ENCODE assay signal across 8 mouse cellular contexts in the genomic region with DNA sequence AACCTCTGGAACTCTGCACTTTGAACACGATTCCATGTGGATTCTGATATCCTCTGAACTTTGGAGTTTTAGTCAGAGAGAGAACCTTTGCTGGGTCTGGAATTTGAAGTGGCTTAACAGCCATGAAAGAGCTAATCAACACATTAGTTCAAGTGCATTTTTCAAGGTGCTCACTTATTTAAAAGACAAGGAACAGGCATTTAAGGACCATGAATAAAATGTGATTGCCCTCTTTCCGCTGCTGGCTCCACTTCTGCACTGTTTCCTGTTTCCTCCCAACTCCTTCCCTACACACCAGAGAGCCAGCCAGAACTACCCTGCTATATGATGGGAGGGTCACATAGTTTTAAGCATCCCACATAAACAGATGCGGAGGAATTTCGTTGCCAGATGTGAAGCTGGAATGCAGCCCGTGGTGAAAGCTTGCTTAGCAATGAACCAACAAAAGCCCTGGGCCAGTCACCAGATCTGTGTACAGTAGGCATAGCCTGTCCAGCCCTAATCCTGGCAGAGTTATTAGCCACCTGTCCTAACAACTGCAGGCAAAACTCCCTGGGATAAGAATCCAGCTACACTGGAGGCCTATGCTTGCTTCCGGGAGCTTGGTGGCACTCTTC. TPM values are rescaled to one million over a fixed set of nuclear protein-coding genes. Genes with fewer than 3 reads are reported as not detected.
DNase-seq lines count a peak whose midpoint lies in the region; ATAC-seq and TF ChIP-seq lines count a peak whose summit lies in the region.

No protein-coding gene starts in this region.

- no peak overlapping the region for H3K4me3 ChIP-seq in heart, embryonic 11.5 days (ENCODE audit: low read depth, low read length)
- no peak overlapping the region for H3K4me3 ChIP-seq in heart, postnatal 0 days (ENCODE audit: low read depth, low read length)
- H3K4me3 ChIP-seq in forebrain, embryonic 12.5 days (replicated peaks): no peak overlapping the region
- no peak overlapping the region for H3K4me3 ChIP-seq in hindbrain, embryonic 10.5 days

- no peaks in the 10 kb centered on the region for H3K9me3 ChIP-seq in heart, embryonic 11.5 days (replicated peaks; ENCODE audit: control insufficient read depth, low read length)
- no peaks in the 10 kb centered on the region for H3K9me3 ChIP-seq in heart, postnatal 0 days (replicated peaks; ENCODE audit: control insufficient read depth, low read length)
- H3K9me3 ChIP-seq in forebrain, embryonic 12.5 days: no peaks in the 10 kb centered on the region
- H3K9me3 ChIP-seq in hindbrain, embryonic 10.5 days: 0 out of 2 replicates have a peak, but pooled peaks cover 2% of the 10 kb centered on the region

- WGBS in heart, embryonic 11.5 days (ENCODE audit: insufficient replicate concordance): 72% methylated on average over 6 of the region's 6 CpGs
- WGBS in heart, postnatal 0 days: 43% methylated on average over 6 of the region's 6 CpGs
- WGBS in forebrain, embryonic 12.5 days: 86% methylated on average over 6 of the region's 6 CpGs
- whole genome bisulfite sequencing in hindbrain, embryonic 10.5 days: 85% methylated on average over 6 of the region's 6 CpGs

- peaks cover 18% of the 10 kb centered on the region for H3K36me3 ChIP-seq in heart, embryonic 11.5 days (ENCODE audit: control insufficient read depth, insufficient read depth, low read length)
- peaks cover 30% of the 10 kb centered on the region for H3K36me3 ChIP-seq in heart, postnatal 0 days (replicated peaks; ENCODE audit: control insufficient read depth, insufficient read depth, low read length)
- peaks cover 64% of the 10 kb centered on the region for H3K36me3 ChIP-seq in forebrain, embryonic 12.5 days (replicated peaks)
- H3K36me3 ChIP-seq in hindbrain, embryonic 10.5 days: peaks cover 86% of the 10 kb centered on the region

- no peak overlapping the region for H3K9ac ChIP-seq in heart, embryonic 11.5 days (ENCODE audit: low read depth, low read length)
- no peak overlapping the region for H3K9ac ChIP-seq in heart, postnatal 0 days (replicated peaks; ENCODE audit: low read depth, low read length)
- H3K9ac ChIP-seq in forebrain, embryonic 12.5 days: no peak overlapping the region

- peaks cover 9% of the 10 kb centered on the region; the same call in 1 of the 2 replicates for H3K4me1 ChIP-seq in heart, embryonic 11.5 days (ENCODE audit: control insufficient read depth, insufficient read depth, low read length)
- H3K4me1 ChIP-seq in heart, postnatal 0 days (ENCODE audit: control insufficient read depth, insufficient read depth): 0 out of 2 replicates have a peak, but pooled peaks cover 8% of the 10 kb centered on the region
- peaks cover 17% of the 10 kb centered on the region for H3K4me1 ChIP-seq in forebrain, embryonic 12.5 days
- peaks cover 13% of the 10 kb centered on the region for H3K4me1 ChIP-seq in hindbrain, embryonic 10.5 days (replicated peaks)

- no peak overlapping the region for H3K4me2 ChIP-seq in heart, embryonic 11.5 days
- H3K4me2 ChIP-seq in heart, postnatal 0 days (ENCODE audit: low read depth, low read length): no peak overlapping the region
- no peak overlapping the region for H3K4me2 ChIP-seq in forebrain, embryonic 12.5 days

- H3K27me3 ChIP-seq in heart, embryonic 11.5 days (ENCODE audit: control insufficient read depth, insufficient read depth, low read length): no peaks in the 10 kb centered on the region
- no peaks in the 10 kb centered on the region for H3K27me3 ChIP-seq in heart, postnatal 0 days (ENCODE audit: control insufficient read depth, insufficient read depth, low read length)
- no peaks in the 10 kb centered on the region for H3K27me3 ChIP-seq in forebrain, embryonic 12.5 days
- H3K27me3 ChIP-seq in hindbrain, embryonic 10.5 days (ENCODE audit: insufficient read depth, poor library complexity, severe bottlenecking): no peaks in the 10 kb centered on the region

- peak; percentile 35 for DNase-seq in heart, adult 8-10 months (ENCODE audit: low spot score)
- peak; percentile 95 for DNase-seq in R1 (ENCODE audit: low read depth, low spot score)
- no peak for DNase-seq in heart, postnatal 0 days (ENCODE audit: low spot score)
- DNase-seq in lung, postnatal 10 days: peak; percentile 35
- DNase-seq in urinary bladder, postnatal 14 days (ENCODE audit: low spot score): no peak
- DNase-seq in hindbrain, embryonic 10.5 days (ENCODE audit: low spot score): no peak

- ATAC-seq in heart, embryonic 11.5 days (replicated peaks; ENCODE audit: insufficient number of reproducible peaks, low FRiP score, low TSS enrichment): no peak
- no peak for ATAC-seq in heart, postnatal 0 days (ENCODE audit: insufficient read depth, low read depth)
- ATAC-seq in forebrain, embryonic 12.5 days (ENCODE audit: low FRiP score): no peak

- H3K27ac ChIP-seq in heart, embryonic 11.5 days (ENCODE audit: low read depth, low read length): no peak overlapping the region
- H3K27ac ChIP-seq in heart, postnatal 0 days (ENCODE audit: low read depth): peak overlapping the region; percentile 56
- no peak overlapping the region for H3K27ac ChIP-seq in forebrain, embryonic 12.5 days
- H3K27ac ChIP-seq in hindbrain, embryonic 10.5 days: no peak overlapping the region

- no peak for TF ChIP-seq EP300 in heart, postnatal 0 days (IDR thresholded peaks at IDR 0.05; ENCODE audit: low read depth)

- no peak for TF ChIP-seq CTCF in heart, postnatal 0 days (IDR thresholded peaks at IDR 0.05; ENCODE audit: low read depth)

RNA-seq across cellular contexts. Expression of a gene that starts 5.4 kb away (rescaled TPM):
- total RNA-seq in heart, adult 8-10 months (2022): 10 to 100 TPM; 12.8 to 14.6 (median 13.6) TPM
- 3.4 and 4.3 TPM in 2 replicates for polyA plus RNA-seq in heart, embryonic 11.5 days (2014; fragmentation: Nextera tagmentation; extraction: Ambion mirVana)
- 14.8 and 28.5 TPM in 2 replicates for total RNA-seq in heart, postnatal 0 days (2014; rRNA removed; ENCODE audit: low replicate concordance)
- polyA plus RNA-seq in heart, postnatal 0 days (2015; fragmentation: Nextera tagmentation; extraction: Ambion mirVana): 1.3 TPM in 2 replicates
- 3.9 and 4.5 TPM in 2 replicates for polyA plus RNA-seq in forebrain, embryonic 12.5 days (2016; fragmentation: Nextera tagmentation; extraction: Ambion mirVana)
- polyA plus RNA-seq in hindbrain, embryonic 10.5 days (2016; fragmentation: Nextera tagmentation; extraction: Ambion mirVana): 1.8 and 2.6 TPM in 2 replicates

RNA-seq across cellular contexts. Expression of a gene that starts 20.2 kb away (rescaled TPM):
- under 1 TPM; 0.28 to 0.55 (median 0.40) TPM for total RNA-seq in heart, adult 8-10 months (2022)
- polyA plus RNA-seq in heart, embryonic 11.5 days (2014; fragmentation: Nextera tagmentation; extraction: Ambion mirVana): 53.3 and 55.0 TPM in 2 replicates
- total RNA-seq in heart, postnatal 0 days (2014; rRNA removed; ENCODE audit: low replicate concordance): 1.5 and 6.0 TPM in 2 replicates
- 5.1 TPM in 2 replicates for polyA plus RNA-seq in heart, postnatal 0 days (2015; fragmentation: Nextera tagmentation; extraction: Ambion mirVana)
- polyA plus RNA-seq in forebrain, embryonic 12.5 days (2016; fragmentation: Nextera tagmentation; extraction: Ambion mirVana): 113 and 122 TPM in 2 replicates
- 85.2 and 108 TPM in 2 replicates for polyA plus RNA-seq in hindbrain, embryonic 10.5 days (2016; fragmentation: Nextera tagmentation; extraction: Ambion mirVana)

Comparison
In these comparisons a context has a peak if more than half of its experiments do, and no peak if none do; other contexts are left out.
1. DNase-seq: peak in heart, adult 8-10 months (single experiment), R1 (single experiment) and lung, postnatal 10 days (single experiment); none in heart, postnatal 0 days (single experiment), urinary bladder, postnatal 14 days (single experiment) and hindbrain, embryonic 10.5 days (single experiment).